Mouse (Mus musculus) ES-E14 (cell line): ENCODE data around the gene Aff1. TPM values are rescaled to one million over a fixed set of nuclear protein-coding genes. Genes with fewer than 3 reads are reported as not detected.
A peak's percentile ranks its signal among the peaks of the same experiment; 100 is the strongest.

Experiments
- DNase-seq: peaks from one replicate; pipeline ENCODE4 v3.0.0-alpha.2; 2013; ENCODE audit warnings: low read depth, low spot score
- H3K27ac ChIP-seq: 2 replicates; pipeline ENCODE4 v1.5.1; 2012; ENCODE audit warnings: low read depth, mild to moderate bottlenecking, low read length, moderate library complexity, mixed read lengths; ENCODE audit not compliant: poor library complexity, insufficient read depth, severe bottlenecking
- H3K36me3 ChIP-seq: 2 replicates; pipeline ENCODE4 v1.6.1; 2012; ENCODE audit warnings: mild to moderate bottlenecking, low read length, moderate library complexity, mixed read lengths; ENCODE audit not compliant: control insufficient read depth, poor library complexity, insufficient read depth, severe bottlenecking
- H3K4me1 ChIP-seq, 2 experiments: fragments of 150-350 bp in 1 of 2; sonication (generic) in 1 of 2; 2 replicates each; pipeline ENCODE4 v1.6.1; 2012; ENCODE audit warnings: low read length in 2 of 2, mild to moderate bottlenecking in 1 of 2, mixed read lengths in 1 of 2; ENCODE audit not compliant: control insufficient read depth in 2 of 2, insufficient read depth in 2 of 2, poor library complexity in 1 of 2
- H3K4me3 ChIP-seq, 2 experiments: fragments of 150-350 bp in 1 of 2; sonication (generic) in 1 of 2; 2 replicates each; pipeline ENCODE4 v1.5.1; 2012; ENCODE audit warnings: low read length in 2 of 2, low read depth in 1 of 2, mild to moderate bottlenecking in 1 of 2, mixed read lengths in 1 of 2; ENCODE audit not compliant: insufficient read depth in 1 of 2, poor library complexity in 1 of 2, severe bottlenecking in 1 of 2
- H3K9ac ChIP-seq: 2 replicates; pipeline ENCODE4 v1.6.1; 2012; ENCODE audit warnings: low read depth, mild to moderate bottlenecking, low read length, mixed read lengths; ENCODE audit not compliant: poor library complexity, insufficient read depth, severe bottlenecking
- H3K9me3 ChIP-seq: fragments of 150-350 bp; sonication (generic); 2 replicates; pipeline ENCODE4 v1.6.1; 2012; ENCODE audit warnings: low read depth, mild to moderate bottlenecking, low read length; ENCODE audit not compliant: control insufficient read depth, insufficient read depth
- CHD2 ChIP-seq: IDR thresholded peaks from 2 replicates; pipeline ENCODE4 v1.6.1; 2014; ENCODE audit warnings: mild to moderate bottlenecking, low read depth, low read length, inconsistent platforms
- HCFC1 ChIP-seq: IDR thresholded peaks from 2 replicates; pipeline ENCODE4 v1.6.1; 2012; ENCODE audit warnings: low read length, inconsistent platforms, borderline replicate concordance; ENCODE audit not compliant: insufficient read depth
- MAFK ChIP-seq: IDR thresholded peaks from 2 replicates; pipeline ENCODE4 v1.6.1; 2014; ENCODE audit warnings: mild to moderate bottlenecking, low read depth, low read length, inconsistent platforms; ENCODE audit not compliant: insufficient read depth
- ZC3H11A ChIP-seq: IDR thresholded peaks from 2 replicates; pipeline ENCODE4 v1.6.1; 2012; ENCODE audit warnings: low read depth, mild to moderate bottlenecking, inconsistent platforms, low read length, borderline replicate concordance
- ZNF384 ChIP-seq: IDR thresholded peaks from 2 replicates; pipeline ENCODE4 v1.6.1; 2012; ENCODE audit warnings: low read depth, low read length, inconsistent platforms
- in situ Hi-C, 2 experiments: fragments of 600-800 bp; cut with MboI; formaldehyde crosslinking; loops; one replicate each; pipeline ENCODE4 v1.15.1; 2025; ENCODE audit warnings: low sequenced_read_pairs in 2 of 2, inconsistent platforms in 1 of 2; ENCODE audit not compliant: unreplicated experiment in 2 of 2
- total RNA-seq: library from RNA; depleted of rRNA; stranded (reverse); fragments of 300-350 nt; gene quantifications from 2 replicates; pipeline ENCODE4 v1.2.3, GENCODE M21; 2012

Aff1 gene
- total RNA-seq, 1 experiment, result 26.0 TPM

DNA sequence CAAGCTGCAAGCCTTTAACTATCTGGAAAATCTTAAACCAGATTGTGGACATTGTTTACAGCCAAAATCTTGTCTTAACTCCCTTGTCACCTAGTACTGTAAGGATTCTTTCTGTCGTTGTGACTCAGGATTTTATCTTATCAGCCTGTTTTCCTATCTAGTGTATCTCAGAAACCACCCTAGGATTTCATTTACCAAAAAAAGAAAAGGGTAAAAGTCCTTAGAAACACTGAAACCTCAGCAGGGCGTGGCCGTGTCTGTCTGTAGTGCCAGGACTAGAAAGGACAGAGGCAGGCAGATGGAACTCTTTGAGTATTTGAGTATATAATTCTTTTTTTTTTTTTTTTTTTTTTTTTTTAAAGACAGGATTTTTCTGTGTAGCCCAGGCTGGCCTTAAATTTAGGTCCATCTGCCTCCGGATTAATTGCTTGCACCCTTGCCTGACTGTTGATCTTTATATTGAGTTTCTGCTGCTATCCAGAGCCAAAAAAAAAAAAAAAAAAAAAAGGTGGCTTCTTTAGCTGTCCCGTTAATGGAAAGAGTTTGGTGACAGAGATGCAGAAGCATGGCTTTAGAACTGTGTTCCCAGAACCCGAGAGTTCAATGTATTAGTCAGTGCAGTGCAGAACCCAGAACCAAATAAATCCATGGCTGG lies 44.5 kb downstream of the Aff1 start:
- peaks cover 19 to 31% of the 10 kb centered on the region in 2 experiments for H3K4me1 ChIP-seq
- in situ Hi-C loops, result no loop called here
- no peak overlapping the region for H3K9ac ChIP-seq
- no peak for DNase-seq
- H3K27ac ChIP-seq, result no peak overlapping the region; the same call in 1 of the 2 replicates
- peaks cover 4% of the 10 kb centered on the region; the same call in 1 of the 2 replicates for H3K36me3 ChIP-seq
- H3K9me3 ChIP-seq, result no peaks in the 10 kb centered on the region
- no peak overlapping the region for H3K4me3 ChIP-seq
- TF ChIP-seq ZC3H11A (no peak), ZNF384 (peak; percentile 92)

DNA sequence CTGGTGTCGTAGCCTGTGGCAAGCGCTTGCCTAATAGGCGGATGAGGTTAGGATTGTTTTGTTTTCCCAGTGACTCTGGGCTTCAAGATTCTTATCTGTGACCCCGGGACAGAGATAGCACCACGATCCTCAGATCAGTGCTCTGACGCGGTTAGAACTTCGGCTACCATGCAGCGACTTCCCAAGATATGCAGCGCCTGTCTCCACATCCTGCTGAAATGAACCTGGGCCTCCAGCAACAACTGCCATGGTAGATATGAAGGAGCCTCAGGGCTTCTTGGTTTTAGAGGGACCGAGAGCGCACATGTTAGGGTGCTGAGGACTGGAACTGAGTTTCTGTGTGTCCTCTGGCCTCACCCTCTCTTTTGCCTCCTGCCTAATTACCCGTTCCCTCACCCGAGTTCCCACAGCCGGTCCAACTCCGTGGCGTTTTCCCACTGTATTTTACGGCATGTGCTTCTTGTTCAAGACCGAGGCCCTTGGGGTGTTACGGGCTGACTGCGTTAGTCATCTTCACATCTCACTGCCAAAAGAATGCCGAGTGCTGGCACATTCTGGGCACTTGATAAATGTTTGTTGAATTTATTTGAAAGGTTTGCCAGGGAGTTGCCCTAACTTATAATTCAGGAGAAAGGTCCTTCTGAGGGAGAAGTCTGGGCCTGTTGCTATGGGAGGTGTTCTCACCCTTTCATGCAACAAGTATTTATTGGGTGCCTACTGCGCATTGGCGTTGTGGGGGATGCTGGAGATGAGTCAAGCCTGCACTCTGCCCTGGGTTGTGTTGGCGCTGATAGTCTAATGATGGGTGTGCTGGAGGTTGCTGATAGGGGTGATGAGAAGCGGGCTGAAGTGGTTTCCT lies 45.3 kb downstream of the Aff1 start:
- in situ Hi-C loops, result no loop called here
- peak overlapping the region; percentile 1 to 29; a peak in 2 of 4 replicates for H3K4me3 ChIP-seq
- no peak for TF ChIP-seq ZNF384
- TF ChIP-seq MAFK, result no peak
- no peak for TF ChIP-seq HCFC1
- TF ChIP-seq ZC3H11A, result no peak
- TF ChIP-seq CHD2, result no peak
- peaks cover 4% of the 10 kb centered on the region; the same call in 1 of the 2 replicates for H3K36me3 ChIP-seq
- no peaks in the 10 kb centered on the region for H3K9me3 ChIP-seq
- no peak for DNase-seq
- H3K9ac ChIP-seq, result 0 out of 2 replicates have a peak overlapping the region, but pooled peaks have one; percentile 39
- H3K27ac ChIP-seq, result peak overlapping the region; percentile 59
- peaks cover 14 to 28% of the 10 kb centered on the region in 2 experiments for H3K4me1 ChIP-seq

DNA sequence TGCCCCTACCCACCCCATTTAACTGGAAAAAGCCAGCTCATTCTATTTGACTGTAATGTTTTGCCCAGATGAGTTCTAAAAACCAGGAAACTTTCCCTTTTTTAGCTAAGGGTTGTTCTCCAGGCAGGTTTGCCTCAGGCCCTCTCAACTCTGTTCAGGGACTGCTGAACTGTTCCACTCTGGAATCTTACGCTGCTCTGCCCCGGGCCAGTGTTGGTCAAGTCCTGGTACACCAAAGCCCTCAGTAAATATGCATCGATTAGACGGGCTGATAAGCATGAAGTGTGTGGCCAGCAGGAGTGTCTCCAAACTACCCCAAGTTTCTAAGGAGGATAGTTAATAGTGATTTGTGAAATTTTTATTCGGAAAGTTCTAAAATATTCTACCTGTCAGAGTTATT lies 46.3 kb downstream of the Aff1 start:
- H3K36me3 ChIP-seq, result peaks cover 4% of the 10 kb centered on the region; the same call in 1 of the 2 replicates
- DNase-seq, result no peak
- no peak overlapping the region for H3K4me3 ChIP-seq
- no peaks in the 10 kb centered on the region for H3K9me3 ChIP-seq
- H3K4me1 ChIP-seq, result peaks cover 16 to 25% of the 10 kb centered on the region in 2 experiments
- in situ Hi-C loops, result no loop called here
- H3K9ac ChIP-seq, result no peak overlapping the region
- H3K27ac ChIP-seq, result no peak overlapping the region
- TF ChIP-seq CHD2 (no peak), HCFC1 (no peak), ZC3H11A (no peak), MAFK (no peak), ZNF384 (no peak)

DNA sequence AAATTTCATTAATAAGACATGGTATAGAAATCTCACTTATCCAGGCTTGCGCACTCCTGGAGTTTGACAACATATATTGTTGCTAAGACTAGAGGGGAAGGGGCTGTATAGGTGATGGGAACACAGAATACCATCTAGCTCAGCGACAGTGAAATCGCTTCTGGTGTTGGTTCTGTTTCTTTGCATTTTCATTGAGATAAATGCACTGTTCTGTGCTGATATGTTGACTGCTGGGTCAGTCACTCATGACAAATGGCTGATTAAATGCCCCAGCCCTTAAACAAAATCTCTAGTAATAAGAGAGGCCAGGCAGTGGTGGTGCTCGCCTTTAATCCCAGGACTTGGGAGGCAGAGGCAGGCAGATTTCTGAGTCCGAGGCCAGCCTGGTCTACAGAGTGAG lies 47.0 kb downstream of the Aff1 start:
- in situ Hi-C loops, result no loop called here
- Histone ChIP-seq H3K27ac (no peak overlapping the region), H3K4me3 (no peak overlapping the region), H3K4me1 (peaks cover 15 to 25% of the 10 kb centered on the region in 2 experiments), H3K36me3 (peaks cover 4% of the 10 kb centered on the region; the same call in 1 of the 2 replicates), H3K9me3 (no peaks in the 10 kb centered on the region), H3K9ac (no peak overlapping the region)
- DNase-seq, result no peak
- no peak for TF ChIP-seq ZNF384
- TF ChIP-seq CHD2, result no peak
- TF ChIP-seq ZC3H11A, result no peak
- no peak for TF ChIP-seq HCFC1
- no peak for TF ChIP-seq MAFK
